Comparison of ENCODE assay signal across 16 mouse cellular contexts in genomic region chr14:80408317-80408716, GRCm38 (mm10).
"Had no signal": no experiment of that assay in that cellular context is flagged by ENCODE, and none has a peak within 500 bp of the region (broad histone marks: within the 10 kb centered on the region; RNA-seq: fewer than 3 reads in every experiment).

No protein-coding gene starts in this region.

- DNase-seq: retina, postnatal 1 day; right cerebral cortex, adult 18-20 months; right cerebral cortex, postnatal 14 days; right cerebral cortex, postnatal 25 days; right cerebral cortex, postnatal 4 days; spleen, adult 18-20 months; thymus, adult 18-20 months; thymus, adult 2 months; thymus, postnatal 14 days; thymus, postnatal 25 days; thymus, postnatal 36 days; thymus, postnatal 4 days had no signal

- H3K9me3 ChIP-seq: neural tube, embryonic 13.5 days; neural tube, embryonic 15.5 days; stomach, embryonic 15.5 days had no signal

- H3K27me3 ChIP-seq: neural tube, embryonic 13.5 days; neural tube, embryonic 15.5 days; stomach, embryonic 15.5 days had no signal

- H3K9ac ChIP-seq: neural tube, embryonic 13.5 days; neural tube, embryonic 15.5 days; stomach, embryonic 15.5 days had no signal

- H3K36me3 ChIP-seq: neural tube, embryonic 13.5 days; neural tube, embryonic 15.5 days; stomach, embryonic 15.5 days had no signal

- H3K27ac ChIP-seq: neural tube, embryonic 13.5 days; neural tube, embryonic 15.5 days; stomach, embryonic 15.5 days; stomach, postnatal 0 days had no signal

- H3K4me3 ChIP-seq: neural tube, embryonic 13.5 days; neural tube, embryonic 15.5 days; stomach, embryonic 15.5 days had no signal

- H3K4me1 ChIP-seq: neural tube, embryonic 13.5 days; neural tube, embryonic 15.5 days; stomach, embryonic 15.5 days had no signal
